Comparison of ENCODE assay signal across 9 mouse cellular contexts in genomic region chr8:84725246-84725940, GRCm38 (mm10). TPM values are rescaled to one million over a fixed set of nuclear protein-coding genes. Genes with fewer than 3 reads are reported as not detected.
DNase-seq lines count a peak whose midpoint lies in the region; ATAC-seq and TF ChIP-seq lines count a peak whose summit lies in the region.
"Had no signal": no experiment of that assay in that cellular context is flagged by ENCODE, and none has a peak within 500 bp of the region (broad histone marks: within the 10 kb centered on the region; RNA-seq: fewer than 3 reads in every experiment).

No protein-coding gene starts in this region.

- 56% methylated on average over 10 of the region's 10 CpGs for WGBS in kidney, embryonic 16.5 days
- WGBS in embryonic facial prominence, embryonic 14.5 days = 55% methylated on average over 10 of the region's 10 CpGs
- 57% methylated on average over 10 of the region's 10 CpGs for WGBS in hindbrain, postnatal 0 days
- 61% methylated on average over 10 of the region's 10 CpGs for WGBS in midbrain, embryonic 16.5 days

- H3K27ac ChIP-seq in kidney, embryonic 16.5 days (ENCODE audit: low read length) = peak overlapping the region; percentile 55
- H3K27ac ChIP-seq in embryonic facial prominence, embryonic 14.5 days (replicated peaks; ENCODE audit: low read depth, low read length) = peak overlapping the region; percentile 77
- H3K27ac ChIP-seq in hindbrain, postnatal 0 days = peak overlapping the region; percentile 7
- peak overlapping the region; percentile 62 for H3K27ac ChIP-seq in midbrain, embryonic 16.5 days (ENCODE audit: low read length)

- TF ChIP-seq CTCF in hindbrain, postnatal 0 days (IDR thresholded peaks at IDR 0.05; ENCODE audit: low read depth) = no peak

- peaks cover 4% of the 10 kb centered on the region; the same call in 1 of the 2 replicates for H3K36me3 ChIP-seq in kidney, embryonic 16.5 days (ENCODE audit: insufficient read depth, low read length)
- peaks cover 61% of the 10 kb centered on the region for H3K36me3 ChIP-seq in embryonic facial prominence, embryonic 14.5 days (ENCODE audit: control insufficient read depth, insufficient read depth, low read length)
- peaks cover 9% of the 10 kb centered on the region; the same call in 1 of the 2 replicates for H3K36me3 ChIP-seq in hindbrain, postnatal 0 days (ENCODE audit: insufficient read depth, low read length)
- H3K36me3 ChIP-seq in midbrain, embryonic 16.5 days (ENCODE audit: control insufficient read depth, insufficient read depth, low read length) = no peaks in the 10 kb centered on the region

- H3K4me3 ChIP-seq in kidney, embryonic 16.5 days (ENCODE audit: low read length) = no peak overlapping the region
- H3K4me3 ChIP-seq in embryonic facial prominence, embryonic 14.5 days (ENCODE audit: low read depth, low read length) = no peak overlapping the region
- H3K4me3 ChIP-seq in hindbrain, postnatal 0 days (ENCODE audit: low read length) = no peak overlapping the region
- no peak overlapping the region for H3K4me3 ChIP-seq in midbrain, embryonic 16.5 days (ENCODE audit: low read depth, low read length)

- H3K4me1 ChIP-seq in kidney, embryonic 16.5 days (ENCODE audit: insufficient read depth, low read length) = peaks cover 47% of the 10 kb centered on the region
- H3K4me1 ChIP-seq in embryonic facial prominence, embryonic 14.5 days (ENCODE audit: control insufficient read depth, insufficient read depth, low read length) = peaks cover 51% of the 10 kb centered on the region
- H3K4me1 ChIP-seq in hindbrain, postnatal 0 days (ENCODE audit: insufficient read depth, low read length) = peaks cover 40% of the 10 kb centered on the region
- peaks cover 23% of the 10 kb centered on the region for H3K4me1 ChIP-seq in midbrain, embryonic 16.5 days (ENCODE audit: control insufficient read depth, insufficient read depth, low read length)

- no peak for ATAC-seq in kidney, embryonic 16.5 days (ENCODE audit: low FRiP score, low TSS enrichment)
- no peak for ATAC-seq in embryonic facial prominence, embryonic 14.5 days (ENCODE audit: low read depth)
- ATAC-seq in hindbrain, postnatal 0 days = no peak
- no peak for ATAC-seq in midbrain, embryonic 16.5 days

- no peak overlapping the region for H3K4me2 ChIP-seq in kidney, embryonic 16.5 days (replicated peaks; ENCODE audit: low read depth, low read length)
- no peak overlapping the region for H3K4me2 ChIP-seq in embryonic facial prominence, embryonic 14.5 days (ENCODE audit: low read depth, low read length)
- no peak overlapping the region for H3K4me2 ChIP-seq in hindbrain, postnatal 0 days (ENCODE audit: low read depth, low read length)
- H3K4me2 ChIP-seq in midbrain, embryonic 16.5 days (ENCODE audit: low read length) = no peak overlapping the region

- H3K27me3 ChIP-seq in kidney, embryonic 16.5 days (ENCODE audit: insufficient read depth, low read length) = no peaks in the 10 kb centered on the region
- no peaks in the 10 kb centered on the region for H3K27me3 ChIP-seq in embryonic facial prominence, embryonic 14.5 days (replicated peaks; ENCODE audit: control insufficient read depth, insufficient read depth, low read length)
- no peaks in the 10 kb centered on the region for H3K27me3 ChIP-seq in hindbrain, postnatal 0 days (ENCODE audit: insufficient read depth, low read length)
- H3K27me3 ChIP-seq in midbrain, embryonic 16.5 days (ENCODE audit: control insufficient read depth, insufficient read depth, low read depth, low read length) = no peaks in the 10 kb centered on the region

- no peaks in the 10 kb centered on the region for H3K9me3 ChIP-seq in kidney, embryonic 16.5 days (ENCODE audit: low read length)
- H3K9me3 ChIP-seq in embryonic facial prominence, embryonic 14.5 days (ENCODE audit: control insufficient read depth, low read length) = no peaks in the 10 kb centered on the region
- no peaks in the 10 kb centered on the region for H3K9me3 ChIP-seq in hindbrain, postnatal 0 days (ENCODE audit: low read length)
- no peaks in the 10 kb centered on the region for H3K9me3 ChIP-seq in midbrain, embryonic 16.5 days (replicated peaks; ENCODE audit: control insufficient read depth, low read length, poor library complexity, severe bottlenecking)

- no peak for DNase-seq in kidney, adult 9 months
- no peak for DNase-seq in embryonic facial prominence, embryonic 14.5 days (ENCODE audit: low spot score)
- no peak for DNase-seq in hindbrain, postnatal 0 days (ENCODE audit: low spot score)
- no peak for DNase-seq in adrenal gland, adult 8-10 months
- no peak for DNase-seq in ovary, postnatal 10 days (ENCODE audit: low spot score)
- DNase-seq in Muller cell, postnatal 12 days (ENCODE audit: inconsistent ontology term) = no peak
- DNase-seq: right cerebral cortex, postnatal 4 days had no signal

- peak overlapping the region; percentile 37 for H3K9ac ChIP-seq in kidney, embryonic 16.5 days (replicated peaks; ENCODE audit: low read length)
- peak overlapping the region; percentile 14; the same call in 1 of the 2 replicates for H3K9ac ChIP-seq in embryonic facial prominence, embryonic 14.5 days (ENCODE audit: low read depth, low read length)
- no peak overlapping the region for H3K9ac ChIP-seq in hindbrain, postnatal 0 days (replicated peaks; ENCODE audit: low read length)
- H3K9ac ChIP-seq in midbrain, embryonic 16.5 days (ENCODE audit: low read depth, low read length) = no peak overlapping the region

RNA-seq across cellular contexts. Expression of gene G430095P16Rik, which starts 2.6 kb away (rescaled TPM):
- polyA plus RNA-seq in kidney, embryonic 16.5 days (2015; fragmentation: Nextera tagmentation; extraction: Ambion mirVana) = 2.3 and 2.8 TPM in 2 replicates
- polyA plus RNA-seq in embryonic facial prominence, embryonic 14.5 days (2014; fragmentation: Nextera tagmentation; extraction: Ambion mirVana) = 2.0 and 2.7 TPM in 2 replicates
- 1.2 TPM in 1 of 2 replicates, not detected in the other for total RNA-seq in hindbrain, postnatal 0 days (2014; rRNA removed)
- polyA plus RNA-seq in hindbrain, postnatal 0 days (2015; fragmentation: Nextera tagmentation; extraction: Ambion mirVana) = 1.1 and 1.7 TPM in 2 replicates
- 0.80 and 1.1 TPM in 2 replicates for polyA plus RNA-seq in midbrain, embryonic 16.5 days (2015; fragmentation: Nextera tagmentation; extraction: Ambion mirVana)
- under 1 TPM in 2 of 4 experiments, not detected in 2; 0.52 to 0.73 TPM for total RNA-seq in adrenal gland, adult 8-10 months (2022)

RNA-seq across cellular contexts. Expression of gene Lyl1, which starts 24.1 kb away (rescaled TPM):
- polyA plus RNA-seq in kidney, embryonic 16.5 days (2015; fragmentation: Nextera tagmentation; extraction: Ambion mirVana) = 7.9 and 8.1 TPM in 2 replicates
- 5.8 and 6.8 TPM in 2 replicates for polyA plus RNA-seq in embryonic facial prominence, embryonic 14.5 days (2014; fragmentation: Nextera tagmentation; extraction: Ambion mirVana)
- total RNA-seq in hindbrain, postnatal 0 days (2014; rRNA removed) = 1.7 and 7.8 TPM in 2 replicates
- polyA plus RNA-seq in hindbrain, postnatal 0 days (2015; fragmentation: Nextera tagmentation; extraction: Ambion mirVana) = 2.0 and 2.3 TPM in 2 replicates
- 2.2 and 3.1 TPM in 2 replicates for polyA plus RNA-seq in midbrain, embryonic 16.5 days (2015; fragmentation: Nextera tagmentation; extraction: Ambion mirVana)
- total RNA-seq in adrenal gland, adult 8-10 months (2022) = 1 to 10 TPM; 3.1 to 5.6 (median 4.2) TPM

RNA-seq across cellular contexts. Expression of gene Nacc1, which starts 37.7 kb away (rescaled TPM):
- polyA plus RNA-seq in kidney, embryonic 16.5 days (2015; fragmentation: Nextera tagmentation; extraction: Ambion mirVana) = 22.5 and 26.7 TPM in 2 replicates
- polyA plus RNA-seq in embryonic facial prominence, embryonic 14.5 days (2014; fragmentation: Nextera tagmentation; extraction: Ambion mirVana) = 19.7 and 20.1 TPM in 2 replicates
- total RNA-seq in hindbrain, postnatal 0 days (2014; rRNA removed) = 110 and 129 TPM in 2 replicates
- 13.8 and 14.9 TPM in 2 replicates for polyA plus RNA-seq in hindbrain, postnatal 0 days (2015; fragmentation: Nextera tagmentation; extraction: Ambion mirVana)
- 13.0 and 14.2 TPM in 2 replicates for polyA plus RNA-seq in midbrain, embryonic 16.5 days (2015; fragmentation: Nextera tagmentation; extraction: Ambion mirVana)
- 10 to 100 TPM; 81.0 to 86.9 (median 83.7) TPM for total RNA-seq in adrenal gland, adult 8-10 months (2022)

RNA-seq across cellular contexts. Expression of gene Trmt1, which starts 39.3 kb away (rescaled TPM):
- polyA plus RNA-seq in kidney, embryonic 16.5 days (2015; fragmentation: Nextera tagmentation; extraction: Ambion mirVana) = 81.5 and 82.9 TPM in 2 replicates
- 55.8 and 73.2 TPM in 2 replicates for polyA plus RNA-seq in embryonic facial prominence, embryonic 14.5 days (2014; fragmentation: Nextera tagmentation; extraction: Ambion mirVana)
- 69.5 and 93.3 TPM in 2 replicates for total RNA-seq in hindbrain, postnatal 0 days (2014; rRNA removed)
- polyA plus RNA-seq in hindbrain, postnatal 0 days (2015; fragmentation: Nextera tagmentation; extraction: Ambion mirVana) = 71.2 and 79.2 TPM in 2 replicates
- 59.0 and 68.1 TPM in 2 replicates for polyA plus RNA-seq in midbrain, embryonic 16.5 days (2015; fragmentation: Nextera tagmentation; extraction: Ambion mirVana)
- 100 to 1,000 TPM in 2 of 4 experiments, 10 to 100 TPM in 2; 75.4 to 109 (median 88.5) TPM for total RNA-seq in adrenal gland, adult 8-10 months (2022)

Comparison
In these comparisons a context has a peak if more than half of its experiments do, and no peak if none do; other contexts are left out.
1. H3K27ac ChIP-seq: peak in every context shown above with its lines; median percentile 77 in embryonic facial prominence, embryonic 14.5 days; 62 in midbrain, embryonic 16.5 days; 55 in kidney, embryonic 16.5 days; 7 in hindbrain, postnatal 0 days.
2. H3K9ac ChIP-seq: peak in kidney, embryonic 16.5 days (single experiment) and embryonic facial prominence, embryonic 14.5 days (single experiment); none in hindbrain, postnatal 0 days (single experiment) and midbrain, embryonic 16.5 days (single experiment).